Mouse (Mus musculus): ENCODE data around the gene Ifi35.

- TF ChIP-seq CTCF (IDR thresholded peaks at IDR 0.05; ENCODE audit: low read depth) (no peak), EP300 (IDR thresholded peaks at IDR 0.05; ENCODE audit: low read depth) (no peak)
Measured at GRCm38 (mm10) chr11:101468731-101469130, 20.5 kb downstream of the Ifi35 start.

Data from liver, embryonic 14.5 days (tissue).